Mouse (Mus musculus): Measurements from ENCODE around the gene Efhd1.

GRCm38 (mm10) chr1:87331774-87332173 is 67.6 kb downstream of the Efhd1 start:
- no peak for TF ChIP-seq POLR2A (IDR thresholded peaks at IDR 0.05; ENCODE audit: low read depth, low read length)
- no peak for TF ChIP-seq CTCF (IDR thresholded peaks at IDR 0.05; ENCODE audit: borderline replicate concordance, insufficient read depth, low read length)
